Mouse (Mus musculus): ENCODE data around the gene Eif6.

GRCm38 (mm10) chr2:155862573-155863300 is 36.0 kb upstream of the Eif6 start:
- TF ChIP-seq POLR2A (IDR thresholded peaks at IDR 0.05; ENCODE audit: low read depth, low read length) (no peak), CTCF (IDR thresholded peaks at IDR 0.05; ENCODE audit: extremely low read depth, insufficient read depth, insufficient read length, insufficient replicate concordance) (no peak)

Measured in spleen, adult 2 months (tissue).